Mouse (Mus musculus): ENCODE data around the gene Myh14.
A peak's percentile ranks its signal among the peaks of the same experiment; 100 is the strongest.

Myh14 gene

DNA sequence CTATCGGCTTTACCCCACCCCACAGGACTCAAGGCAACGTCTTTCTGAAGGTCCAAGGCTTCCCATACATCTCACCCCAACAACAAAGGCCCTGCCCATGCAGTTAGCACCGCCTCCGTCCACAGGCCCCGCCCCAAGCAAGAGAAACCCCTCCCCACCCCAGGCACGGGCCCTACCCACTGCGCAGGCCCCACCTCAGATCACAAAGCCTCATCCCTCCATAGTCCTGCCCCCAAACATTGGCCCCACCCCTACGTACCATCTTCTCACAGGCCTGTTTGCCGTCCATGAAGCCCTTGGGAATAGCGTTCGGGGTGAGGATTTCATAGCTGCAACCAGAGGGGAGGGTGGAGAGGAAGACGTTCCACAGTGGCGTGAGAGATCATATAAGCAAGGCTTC, 38.0 kb downstream of the Myh14 start:
- no peak for DNase-seq (ENCODE audit: low read depth, low spot score)

DNA sequence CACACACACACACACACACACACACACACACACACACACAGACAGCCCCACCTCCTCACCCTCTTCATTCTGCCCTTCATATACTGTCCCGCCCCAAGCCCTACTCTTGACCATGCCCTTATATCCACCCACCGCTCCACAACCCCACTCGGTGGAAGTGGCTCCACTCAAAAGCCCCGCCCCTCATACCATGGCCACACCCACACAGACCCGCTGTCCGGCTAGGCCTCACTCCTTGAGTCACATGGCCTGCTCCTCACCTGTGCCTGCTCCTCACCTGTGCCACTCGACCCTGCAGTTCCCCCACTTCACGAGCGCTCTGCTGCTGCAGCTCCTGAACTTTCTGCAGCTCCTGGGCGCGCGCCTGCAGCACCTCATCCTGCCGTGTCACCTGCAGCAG, 40.2 kb downstream of the Myh14 start:
- DNase-seq (ENCODE audit: low read depth, low spot score), result no peak

DNA sequence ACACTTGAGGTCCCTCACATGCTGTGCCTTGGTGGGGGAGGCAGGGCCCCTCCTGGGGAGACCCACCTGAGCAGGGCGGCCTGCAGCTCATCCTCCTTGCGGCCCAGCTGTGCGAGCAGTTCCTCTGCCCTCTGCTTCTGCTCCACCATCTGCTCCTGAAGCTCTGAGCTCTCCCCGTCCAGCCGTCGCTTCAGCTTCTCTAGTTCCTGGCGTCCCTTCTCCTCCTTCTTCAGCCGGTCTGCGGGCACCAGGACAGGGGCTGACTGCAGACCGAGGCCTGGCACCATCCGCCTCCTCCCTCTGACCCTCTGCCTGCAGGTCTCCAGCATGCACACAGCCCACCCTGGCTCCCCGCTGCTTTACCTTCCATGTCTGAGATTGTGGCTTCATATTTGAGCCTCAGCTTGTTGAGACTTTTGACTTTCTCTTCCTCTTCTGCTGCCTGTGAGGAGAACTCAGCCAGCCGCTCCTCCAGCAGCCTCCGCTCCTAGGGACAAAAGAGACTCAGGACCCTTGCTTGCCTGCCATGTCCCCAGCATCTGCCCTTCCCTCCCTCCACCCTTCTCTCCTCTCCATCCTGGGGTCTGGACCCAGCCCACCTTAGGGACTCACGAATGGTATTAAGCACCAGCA, 42.1 kb downstream of the Myh14 start:
- DNase-seq (ENCODE audit: low read depth, low spot score), result peak; percentile 65

DNA sequence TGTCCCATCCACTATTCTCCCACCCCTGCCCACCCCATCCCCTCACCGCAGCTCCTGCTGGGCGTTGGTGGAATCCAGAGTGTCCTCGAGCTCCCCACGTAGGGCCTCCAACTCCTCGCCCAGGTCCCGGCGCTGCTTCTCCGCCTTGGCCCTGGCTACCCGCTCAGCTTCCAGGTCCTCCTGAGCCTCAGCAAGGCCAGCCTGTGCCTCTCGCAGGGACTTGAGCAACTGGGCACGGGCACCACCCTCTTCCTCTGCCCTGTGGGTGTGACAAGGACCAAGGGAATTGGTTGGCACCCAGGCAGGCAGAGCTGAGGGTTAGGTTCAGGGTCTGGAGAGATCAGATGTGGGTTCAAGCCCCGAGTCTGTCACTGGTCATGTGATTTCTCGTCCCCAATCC, 43.7 kb downstream of the Myh14 start:
- DNase-seq (ENCODE audit: low read depth, low spot score), result no peak

DNA sequence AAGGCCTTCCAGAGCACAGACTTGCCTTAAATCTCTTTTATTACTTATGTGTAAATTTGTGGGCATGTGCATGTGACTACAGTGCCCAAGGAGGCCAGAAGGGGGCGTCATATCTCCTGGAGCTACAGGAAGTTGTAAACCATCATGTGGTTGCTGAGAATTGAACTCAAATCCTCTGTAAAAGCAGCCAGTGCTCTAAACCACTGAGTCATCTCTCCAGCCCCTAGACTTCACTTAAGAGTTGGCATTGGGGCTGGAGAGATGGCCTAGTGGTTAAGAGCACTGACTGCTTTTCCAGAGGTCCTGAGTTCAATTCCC, 44.6 kb downstream of the Myh14 start:
- DNase-seq (ENCODE audit: low read depth, low spot score), result no peak

DNA sequence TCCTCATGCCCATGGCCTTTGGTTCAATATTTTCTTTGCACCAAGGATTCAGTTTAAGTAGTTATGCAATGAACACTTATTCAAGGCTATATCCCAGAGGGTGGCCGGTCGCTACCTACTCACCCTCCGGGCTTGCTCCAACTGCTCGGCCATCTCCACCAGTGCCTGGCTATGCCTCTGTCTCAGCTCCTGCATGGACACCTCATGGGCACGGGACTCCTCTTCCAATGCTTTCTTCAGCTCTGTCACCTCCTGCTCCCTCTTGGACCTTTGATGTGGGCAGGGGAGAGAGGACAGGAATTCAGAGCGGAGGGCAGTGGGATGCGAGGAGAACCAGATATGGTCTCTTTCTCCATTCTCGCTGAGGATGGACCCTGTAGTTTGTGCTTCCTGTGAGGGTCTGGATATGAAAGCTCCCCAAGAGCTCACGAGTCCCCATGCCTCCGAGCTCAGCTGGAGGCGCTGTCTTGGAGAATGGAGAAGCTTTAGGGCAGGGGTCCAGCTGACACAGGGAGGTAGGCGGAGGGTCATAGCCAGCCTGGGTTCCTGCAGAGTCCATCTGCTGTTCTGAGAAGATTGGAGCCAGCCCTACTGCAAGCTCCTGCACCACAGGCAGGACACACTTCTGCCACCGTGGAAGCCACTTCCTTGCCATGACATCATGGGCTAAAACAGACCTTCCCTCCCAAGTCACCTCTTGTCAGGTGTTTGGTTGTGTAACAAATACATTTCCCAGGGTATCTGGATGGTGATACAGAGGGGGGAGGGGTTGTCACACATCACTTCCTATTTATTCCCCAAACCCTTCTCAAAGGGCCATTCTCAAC, 45.2 kb downstream of the Myh14 start:
- DNase-seq (ENCODE audit: low read depth, low spot score), result no peak

DNA sequence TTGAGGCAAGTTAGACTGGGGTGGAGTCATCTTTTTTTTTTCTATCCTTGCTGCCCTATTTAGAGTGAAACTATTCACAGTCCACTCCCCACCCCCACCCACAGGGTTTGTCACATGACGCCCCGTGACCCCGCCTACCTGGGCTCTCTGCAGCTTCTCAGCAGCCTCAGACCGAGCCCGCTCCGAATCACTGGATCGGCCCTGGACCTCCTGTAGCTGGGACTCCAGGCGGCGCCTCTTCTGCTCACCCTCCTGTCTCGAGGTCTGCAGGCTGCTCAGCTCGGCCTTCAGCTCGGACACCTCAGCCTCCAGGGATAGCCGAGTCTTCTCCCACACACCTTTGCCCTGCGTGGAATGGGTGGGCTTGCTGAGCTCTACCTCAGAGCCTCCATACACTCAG, 45.8 kb downstream of the Myh14 start:
- no peak for DNase-seq (ENCODE audit: low read depth, low spot score)

DNA sequence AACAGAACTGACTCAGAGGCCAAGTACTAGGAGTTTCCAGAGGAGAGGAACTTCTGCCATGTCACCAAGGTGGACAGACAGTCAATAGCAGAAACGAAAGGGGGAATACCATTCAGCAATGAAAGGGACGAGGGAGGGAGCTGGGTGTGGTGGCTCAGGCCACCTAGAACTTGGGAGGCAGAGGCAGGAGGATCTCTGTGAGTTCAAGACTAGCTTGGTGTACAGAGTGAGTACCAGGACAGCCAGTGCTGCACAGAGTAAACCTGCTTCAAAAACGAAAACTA, 46.2 kb downstream of the Myh14 start:
- no peak for DNase-seq (ENCODE audit: low read depth, low spot score)

DNA sequence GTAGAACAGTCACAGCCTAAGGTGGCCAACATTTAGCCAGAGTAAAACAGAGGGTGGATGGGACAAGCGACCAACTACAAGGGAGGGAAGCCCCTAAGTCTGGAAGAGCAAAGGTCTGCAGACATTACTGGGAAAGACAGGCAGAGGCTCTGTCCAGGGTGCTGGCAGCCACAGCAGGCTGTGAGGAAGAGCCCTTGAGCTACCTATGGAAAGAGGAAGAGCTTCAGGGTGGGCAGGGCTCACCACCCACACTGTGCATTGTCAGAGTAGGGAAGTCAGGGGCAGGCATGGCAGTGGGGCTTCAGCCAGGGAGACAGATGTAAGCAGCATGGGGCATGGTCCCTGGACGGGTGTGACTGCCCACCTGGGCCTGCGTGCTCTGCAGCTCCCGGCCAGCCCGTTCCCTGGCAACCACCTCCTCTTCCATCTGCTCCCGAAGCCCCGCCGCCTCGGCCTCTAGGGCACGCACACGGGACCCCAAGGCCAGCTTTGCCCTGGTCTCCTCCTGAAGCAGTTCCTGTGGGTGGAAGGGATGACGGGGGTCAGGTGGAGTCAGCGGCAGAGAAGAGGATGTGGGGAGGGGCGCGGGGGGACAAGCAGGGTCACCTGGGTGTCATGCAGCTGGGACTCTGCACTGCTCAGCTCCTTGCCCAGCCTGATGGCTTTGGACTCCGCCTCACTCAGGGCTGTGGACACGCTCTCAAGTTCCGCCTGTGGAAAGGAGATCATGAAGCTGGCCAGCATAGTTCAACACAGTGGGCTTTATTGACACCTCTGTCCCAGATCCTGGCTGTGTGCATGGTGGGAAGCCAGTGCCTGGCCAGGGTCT, 46.7 kb downstream of the Myh14 start:
- peak; percentile 26 for DNase-seq (ENCODE audit: low read depth, low spot score)

DNA sequence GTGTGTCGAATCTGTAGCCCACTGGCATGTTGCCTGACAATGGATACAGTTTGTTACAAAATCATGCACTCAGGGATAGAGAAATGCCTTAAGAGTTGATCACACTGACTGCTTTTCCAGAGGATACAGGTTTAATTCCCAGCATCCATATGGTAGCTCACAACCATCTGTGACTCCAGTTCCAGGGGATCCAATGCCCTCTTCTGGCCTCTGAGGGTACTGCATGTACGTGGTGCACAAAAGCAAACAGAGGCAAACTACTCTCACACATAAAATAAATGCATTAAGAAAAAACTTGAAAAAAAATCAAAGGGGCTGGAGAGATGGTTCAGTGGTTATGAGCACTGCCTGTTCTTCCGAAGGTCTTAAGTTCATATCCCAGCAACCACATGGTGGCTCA, 53.6 kb downstream of the Myh14 start:
- DNase-seq (ENCODE audit: low read depth, low spot score), result peak; percentile 46

DNA sequence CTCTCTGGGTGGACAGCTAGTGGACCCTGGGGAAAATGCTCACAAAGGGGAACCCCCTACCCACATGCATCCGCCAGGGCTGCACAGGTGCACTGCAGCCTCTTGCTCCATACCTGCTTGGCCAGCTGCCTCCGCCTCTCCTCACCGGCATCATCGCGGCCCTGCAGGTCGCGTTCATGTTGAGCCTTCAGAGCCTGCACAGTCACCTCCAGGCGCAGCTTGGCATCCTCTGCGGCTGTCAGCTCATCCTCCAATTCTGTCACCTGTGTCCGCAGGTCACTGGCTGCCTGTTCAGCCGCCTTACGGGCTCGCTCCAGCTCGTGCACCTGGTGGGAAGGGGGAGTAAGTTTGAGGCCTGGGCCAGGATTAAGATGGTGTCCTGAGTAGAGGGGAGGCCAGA, 54.7 kb downstream of the Myh14 start:
- no peak for DNase-seq (ENCODE audit: low read depth, low spot score)

DNA sequence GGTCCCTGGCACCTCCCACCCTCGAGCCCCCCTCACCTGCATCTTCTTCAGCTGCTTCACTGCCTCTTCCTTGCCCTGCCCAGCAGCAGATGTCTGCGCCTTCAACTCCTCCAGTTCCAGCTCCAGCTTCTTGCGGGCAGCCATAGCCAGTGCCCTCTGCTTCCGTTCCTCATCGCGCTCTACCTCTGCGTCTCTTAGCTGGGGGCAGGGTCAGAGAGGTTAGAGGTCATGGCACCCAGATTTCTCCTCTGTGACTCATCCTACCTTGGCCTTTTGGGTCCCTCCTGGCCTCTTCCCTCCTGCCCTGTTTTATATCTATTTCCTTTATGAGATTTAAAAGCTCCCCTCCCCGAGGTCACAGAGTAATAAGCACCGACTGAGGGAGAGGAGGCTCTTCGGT, 55.3 kb downstream of the Myh14 start:
- no peak for DNase-seq (ENCODE audit: low read depth, low spot score)

DNA sequence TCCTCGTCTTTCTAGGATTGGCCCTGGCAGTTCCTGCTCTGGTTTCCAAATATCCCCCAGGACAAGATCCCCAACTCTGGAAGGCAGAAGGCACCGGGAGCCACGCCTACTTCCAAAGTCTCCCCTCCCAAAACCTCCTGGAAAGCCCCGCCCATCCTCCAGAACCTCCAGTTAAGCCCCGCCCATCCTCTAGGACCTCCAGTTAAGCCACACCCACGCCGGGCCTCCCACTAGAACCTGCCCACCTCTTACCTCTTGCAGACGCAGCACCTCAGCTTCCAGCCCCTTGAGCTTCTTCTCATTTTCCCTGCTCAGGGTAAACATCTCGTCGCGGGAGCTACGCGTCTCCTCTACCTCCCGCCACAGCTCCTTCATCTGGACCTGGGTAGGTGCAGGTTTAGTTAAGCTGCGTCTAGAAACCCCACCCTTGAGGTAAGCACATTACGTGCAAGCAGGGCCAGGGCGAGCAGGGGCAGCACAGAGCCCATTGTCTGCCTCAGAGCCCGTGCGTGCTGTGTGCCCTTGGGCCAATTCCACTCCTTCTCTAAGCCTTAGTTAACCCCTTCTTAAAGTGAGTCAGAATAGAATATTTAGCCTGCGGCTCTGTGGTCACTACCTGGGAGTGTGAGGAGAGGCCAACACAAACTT, 56.5 kb downstream of the Myh14 start:
- no peak for DNase-seq (ENCODE audit: low read depth, low spot score)

DNA sequence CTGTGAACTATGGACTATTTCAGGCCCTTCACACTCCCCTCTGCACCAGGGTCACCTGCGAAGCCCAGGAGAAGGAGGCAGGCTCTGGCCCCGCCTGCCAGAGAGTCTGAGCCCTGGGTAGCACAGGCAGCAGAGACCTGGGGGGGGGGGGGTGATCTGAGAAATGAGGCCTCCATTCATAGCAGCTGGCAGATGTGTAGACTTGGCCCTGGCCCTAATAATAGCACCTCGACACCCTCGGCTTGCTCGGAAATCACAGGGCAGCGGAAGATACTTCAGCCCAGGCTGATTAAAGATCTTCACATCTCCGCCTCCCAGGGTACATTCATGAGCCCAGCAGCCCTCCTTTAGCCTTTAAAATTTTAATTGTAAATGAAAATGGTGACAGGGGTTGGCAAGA, 58.5 kb downstream of the Myh14 start:
- DNase-seq (ENCODE audit: low read depth, low spot score), result peak; percentile 45

DNA sequence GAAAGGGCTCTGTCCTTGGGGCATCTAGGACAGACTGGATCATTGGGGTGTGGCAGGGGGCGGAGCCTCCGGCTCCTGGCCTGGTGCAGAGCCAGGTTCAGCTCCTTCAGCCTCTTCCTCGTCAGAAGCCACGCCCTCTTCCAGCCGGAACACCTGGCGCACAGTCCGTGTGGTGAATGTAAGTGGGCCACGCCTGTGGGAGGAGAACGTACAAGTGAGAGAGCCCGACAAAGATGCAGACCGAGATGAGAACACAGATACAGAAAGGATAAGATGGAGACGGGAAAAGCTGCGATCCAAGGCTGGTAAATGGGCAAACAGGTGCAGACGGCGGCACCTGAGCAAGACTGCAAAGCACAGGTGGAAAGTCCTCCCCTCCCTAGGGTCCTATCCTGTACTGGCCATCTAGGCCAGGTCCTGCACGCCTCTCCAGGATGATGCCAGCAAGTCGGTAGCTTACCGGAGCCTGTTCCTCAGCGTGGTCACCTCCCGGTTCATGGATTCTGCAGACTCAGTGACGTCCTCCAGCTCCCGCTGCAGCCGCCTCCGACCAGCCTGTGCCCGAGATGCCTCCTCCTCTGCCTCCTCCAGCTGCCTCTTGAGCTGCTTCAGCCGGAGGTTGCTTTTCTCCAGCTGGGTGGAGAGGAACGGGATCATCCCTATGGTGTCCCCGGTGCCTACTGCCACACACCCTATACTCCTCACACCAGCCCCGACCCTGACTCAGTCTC, 64.3 kb downstream of the Myh14 start:
- DNase-seq (ENCODE audit: low read depth, low spot score), result no peak

DNA sequence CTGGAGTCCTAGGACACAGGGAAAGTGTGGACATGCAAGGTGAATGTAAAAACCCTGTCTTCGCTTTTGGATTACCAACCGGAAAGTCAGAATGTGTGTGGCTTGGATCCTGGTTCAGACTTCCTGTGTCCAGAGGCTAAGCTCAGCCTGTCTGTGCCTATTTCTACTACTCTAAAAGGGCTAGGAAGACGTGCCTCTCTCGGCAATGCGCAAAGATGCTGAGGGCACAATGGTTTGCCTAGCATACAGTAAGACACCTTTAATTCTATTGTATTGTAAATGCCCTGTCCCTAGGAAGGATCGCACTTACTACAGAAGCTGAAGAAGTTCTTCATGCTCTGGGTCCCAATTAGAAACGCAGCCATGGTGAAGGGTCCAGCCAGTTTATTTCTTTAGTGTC, 65.2 kb downstream of the Myh14 start:
- DNase-seq (ENCODE audit: low read depth, low spot score), result no peak

DNA sequence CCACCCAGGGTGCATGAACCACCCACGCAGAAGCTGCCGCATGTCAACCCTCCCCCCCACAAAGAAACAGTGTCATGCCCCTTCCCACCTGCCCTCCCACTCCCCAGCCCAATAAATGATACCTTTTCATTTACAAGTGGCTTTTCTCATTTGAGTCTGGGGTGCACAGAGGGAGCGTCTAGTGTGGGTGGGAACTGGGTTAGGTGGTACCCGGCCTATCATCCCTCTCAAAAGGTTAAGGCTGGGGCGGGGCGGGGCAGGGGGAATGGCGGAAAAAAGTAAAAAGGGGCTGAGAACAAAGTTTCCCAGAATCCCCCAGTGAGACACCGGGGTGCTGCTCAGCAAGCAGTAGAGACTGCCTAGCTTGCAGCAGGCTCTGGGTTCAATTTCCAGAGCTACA, 66.0 kb downstream of the Myh14 start:
- no peak for DNase-seq (ENCODE audit: low read depth, low spot score)

DNA sequence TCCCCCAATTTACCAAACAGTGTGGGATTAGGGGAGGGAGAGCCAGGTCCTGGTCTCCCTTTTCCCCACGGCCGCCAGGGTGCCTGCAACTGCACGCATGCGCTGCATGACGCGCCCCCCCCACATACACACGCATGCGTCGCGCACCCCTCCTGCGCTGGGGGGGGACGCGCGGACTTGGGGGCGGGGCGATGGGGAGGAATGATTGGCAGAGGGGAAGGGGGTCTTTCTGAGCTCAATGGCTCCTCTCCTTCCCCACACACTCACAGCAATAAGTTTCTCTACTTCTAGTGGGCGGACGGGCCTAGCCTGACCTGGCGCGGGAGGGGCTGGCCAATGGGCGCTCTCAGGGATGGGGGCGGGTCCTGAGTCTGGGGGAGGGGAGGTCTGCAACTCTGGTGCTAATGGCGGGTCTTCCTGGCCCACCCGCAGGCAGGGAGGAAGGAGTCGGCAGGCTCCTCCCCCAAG, 66.5 kb downstream of the Myh14 start:
- peak; percentile 93 for DNase-seq (ENCODE audit: low read depth, low spot score)

DNA sequence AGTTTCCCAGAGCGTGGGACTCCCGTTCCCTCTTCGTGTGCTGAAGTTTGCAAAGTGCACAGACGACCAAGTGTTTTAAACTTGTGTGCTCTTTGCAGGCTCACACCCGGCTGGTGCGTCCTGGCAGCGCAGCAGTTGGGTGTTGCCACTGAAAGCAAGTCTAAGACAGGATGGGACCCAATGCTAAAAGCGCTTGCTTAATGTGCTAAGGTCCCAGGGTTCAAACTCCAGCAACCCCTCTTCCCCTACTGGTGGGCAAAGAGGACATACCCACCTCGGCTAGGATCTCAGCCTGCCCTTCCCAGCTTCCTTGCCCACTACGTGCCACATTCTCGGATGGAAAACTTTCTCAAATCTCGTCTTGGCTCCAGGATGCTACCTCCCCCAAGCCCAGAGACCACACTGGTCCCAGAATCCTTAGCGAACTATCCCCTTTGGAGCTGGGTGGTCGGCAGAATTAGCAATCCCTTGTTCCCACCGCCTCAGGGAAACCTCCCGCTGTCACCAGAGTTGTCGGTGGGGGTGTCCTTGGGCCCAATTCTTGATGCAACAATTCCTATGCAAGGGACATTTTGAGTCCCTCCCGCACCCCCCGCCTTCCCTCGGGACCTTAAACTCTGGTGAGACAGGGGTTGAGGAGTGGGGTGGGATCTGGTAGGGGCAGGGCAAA, 67.3 kb downstream of the Myh14 start:
- DNase-seq (ENCODE audit: low read depth, low spot score), result peak; percentile 25

DNA sequence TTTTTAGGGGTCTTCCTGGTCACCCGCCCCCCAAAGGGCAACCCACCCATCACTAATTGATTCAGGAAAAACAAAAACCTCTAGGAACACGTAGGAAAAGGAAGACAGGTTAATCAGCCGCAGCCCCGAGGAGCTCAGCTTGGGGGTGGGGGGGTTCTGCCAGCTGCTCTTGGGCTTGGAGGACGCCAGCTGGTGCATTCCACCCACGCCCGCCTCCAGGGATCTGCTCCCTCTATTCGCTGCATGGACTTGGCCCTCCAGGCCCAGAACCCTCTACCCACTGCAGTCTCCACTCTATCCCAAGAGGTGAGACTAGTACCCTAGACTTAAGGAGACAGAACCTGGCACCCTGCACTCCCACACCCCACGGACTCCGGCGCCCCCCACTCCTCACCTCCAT, 68.2 kb downstream of the Myh14 start:
- DNase-seq (ENCODE audit: low read depth, low spot score), result no peak

DNA sequence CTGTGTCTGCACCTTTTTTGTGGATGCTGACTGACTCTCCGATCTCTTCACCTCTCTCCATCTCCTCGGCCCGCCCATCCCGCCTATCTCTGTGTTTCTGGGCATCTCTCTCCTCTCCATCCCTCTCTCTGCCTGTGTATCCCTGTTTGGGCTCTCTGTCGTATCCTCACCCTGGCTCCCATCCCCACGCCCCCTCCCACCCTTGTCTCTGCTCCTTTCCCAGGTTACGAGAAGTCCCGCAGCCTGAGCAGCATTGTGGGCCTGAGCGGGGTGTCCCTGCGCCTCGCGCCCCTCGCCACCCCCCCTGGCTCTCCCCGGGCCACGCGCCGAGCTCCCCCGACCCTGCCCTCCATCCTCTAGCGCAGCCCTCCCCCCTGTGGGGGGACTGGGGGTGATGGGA, 69.0 kb downstream of the Myh14 start:
- no peak for DNase-seq (ENCODE audit: low read depth, low spot score)
